Mouse (Mus musculus): ENCODE data around the gene Bcl6b. TPM values are rescaled to one million over a fixed set of nuclear protein-coding genes. Genes with fewer than 3 reads are reported as not detected.

Bcl6b gene
- 4.5 and 5.9 TPM in 2 replicates for polyA plus RNA-seq (2012; rRNA removed)

- DNase-seq (ENCODE audit: low read depth) = no peak
- no peak for TF ChIP-seq CTCF (IDR thresholded peaks at IDR 0.05; ENCODE audit: borderline replicate concordance, extremely low read depth, insufficient read depth, insufficient read length)
- TF ChIP-seq POLR2A (IDR thresholded peaks at IDR 0.05; ENCODE audit: borderline replicate concordance, extremely low read depth, insufficient read depth, insufficient read length, poor library complexity, severe bottlenecking) = no peak
Observed at GRCm38 (mm10) chr11:70229260-70230010, at the start of gene Bcl6b. Gene Bcl6b, minus strand, starts transcription at chr11:70229798.

GRCm38 (mm10) chr11:70278961-70279360, 49.4 kb upstream of the Bcl6b start:
- no peak for TF ChIP-seq POLR2A (IDR thresholded peaks at IDR 0.05; ENCODE audit: borderline replicate concordance, extremely low read depth, insufficient read depth, insufficient read length, poor library complexity, severe bottlenecking)
- TF ChIP-seq CTCF (IDR thresholded peaks at IDR 0.05; ENCODE audit: borderline replicate concordance, extremely low read depth, insufficient read depth, insufficient read length) = no peak
- DNase-seq (ENCODE audit: low read depth) = no peak

- DNase-seq (ENCODE audit: low read depth) = no peak
- TF ChIP-seq CTCF (IDR thresholded peaks at IDR 0.05; ENCODE audit: borderline replicate concordance, extremely low read depth, insufficient read depth, insufficient read length) (no peak), POLR2A (IDR thresholded peaks at IDR 0.05; ENCODE audit: borderline replicate concordance, extremely low read depth, insufficient read depth, insufficient read length, poor library complexity, severe bottlenecking) (no peak)
Observed at GRCm38 (mm10) chr11:70271641-70272040, 42.0 kb upstream of the Bcl6b start.

- TF ChIP-seq CTCF (IDR thresholded peaks at IDR 0.05; ENCODE audit: borderline replicate concordance, extremely low read depth, insufficient read depth, insufficient read length) = no peak
- TF ChIP-seq POLR2A (IDR thresholded peaks at IDR 0.05; ENCODE audit: borderline replicate concordance, extremely low read depth, insufficient read depth, insufficient read length, poor library complexity, severe bottlenecking) = no peak
- no peak for DNase-seq (ENCODE audit: low read depth)
Observed at GRCm38 (mm10) chr11:70266405-70266804, 36.8 kb upstream of the Bcl6b start.

- TF ChIP-seq CTCF (IDR thresholded peaks at IDR 0.05; ENCODE audit: borderline replicate concordance, extremely low read depth, insufficient read depth, insufficient read length) = no peak
- TF ChIP-seq POLR2A (IDR thresholded peaks at IDR 0.05; ENCODE audit: borderline replicate concordance, extremely low read depth, insufficient read depth, insufficient read length, poor library complexity, severe bottlenecking) = no peak
- no peak for DNase-seq (ENCODE audit: low read depth)
Observed at GRCm38 (mm10) chr11:70265819-70266218, 36.2 kb upstream of the Bcl6b start.

- DNase-seq (ENCODE audit: low read depth) = no peak
- no peak for TF ChIP-seq CTCF (IDR thresholded peaks at IDR 0.05; ENCODE audit: borderline replicate concordance, extremely low read depth, insufficient read depth, insufficient read length)
Observed at GRCm38 (mm10) chr11:70265252-70265651, 35.7 kb upstream of the Bcl6b start.

- no peak for DNase-seq (ENCODE audit: low read depth)
- no peak for TF ChIP-seq CTCF (IDR thresholded peaks at IDR 0.05; ENCODE audit: borderline replicate concordance, extremely low read depth, insufficient read depth, insufficient read length)
- TF ChIP-seq POLR2A (IDR thresholded peaks at IDR 0.05; ENCODE audit: borderline replicate concordance, extremely low read depth, insufficient read depth, insufficient read length, poor library complexity, severe bottlenecking) = no peak
Observed at GRCm38 (mm10) chr11:70259035-70259434, 29.4 kb upstream of the Bcl6b start.

GRCm38 (mm10) chr11:70254931-70255531, 25.4 kb upstream of the Bcl6b start, which contains the start of gene Alox12:
Gene Alox12, minus strand, starts transcription at chr11:70255353.
- DNase-seq (ENCODE audit: low read depth) = no peak
- no peak for TF ChIP-seq POLR2A (IDR thresholded peaks at IDR 0.05; ENCODE audit: borderline replicate concordance, extremely low read depth, insufficient read depth, insufficient read length, poor library complexity, severe bottlenecking)
- TF ChIP-seq CTCF (IDR thresholded peaks at IDR 0.05; ENCODE audit: borderline replicate concordance, extremely low read depth, insufficient read depth, insufficient read length) = peak; percentile 29; the same call in 1 of the 2 replicates

GRCm38 (mm10) chr11:70254337-70254736, 24.7 kb upstream of the Bcl6b start:
- TF ChIP-seq POLR2A (IDR thresholded peaks at IDR 0.05; ENCODE audit: borderline replicate concordance, extremely low read depth, insufficient read depth, insufficient read length, poor library complexity, severe bottlenecking) (no peak), CTCF (IDR thresholded peaks at IDR 0.05; ENCODE audit: borderline replicate concordance, extremely low read depth, insufficient read depth, insufficient read length) (no peak)
- no peak for DNase-seq (ENCODE audit: low read depth)

- DNase-seq (ENCODE audit: low read depth) = no peak
- TF ChIP-seq POLR2A (IDR thresholded peaks at IDR 0.05; ENCODE audit: borderline replicate concordance, extremely low read depth, insufficient read depth, insufficient read length, poor library complexity, severe bottlenecking) (no peak), CTCF (IDR thresholded peaks at IDR 0.05; ENCODE audit: borderline replicate concordance, extremely low read depth, insufficient read depth, insufficient read length) (no peak)
Observed at GRCm38 (mm10) chr11:70251853-70252252, 22.3 kb upstream of the Bcl6b start.

GRCm38 (mm10) chr11:70250150-70250549, 20.6 kb upstream of the Bcl6b start:
- TF ChIP-seq CTCF (IDR thresholded peaks at IDR 0.05; ENCODE audit: borderline replicate concordance, extremely low read depth, insufficient read depth, insufficient read length) = no peak
- no peak for TF ChIP-seq POLR2A (IDR thresholded peaks at IDR 0.05; ENCODE audit: borderline replicate concordance, extremely low read depth, insufficient read depth, insufficient read length, poor library complexity, severe bottlenecking)
- no peak for DNase-seq (ENCODE audit: low read depth)
